Mouse (Mus musculus): ENCODE measurements at regions not wholly inside any gene's neighbourhood (a gene's known extent, or its start where the extent isn't known, plus 50 kb on each side); places are given as distances from the start of the nearest gene placed in this dataset.

DNA sequence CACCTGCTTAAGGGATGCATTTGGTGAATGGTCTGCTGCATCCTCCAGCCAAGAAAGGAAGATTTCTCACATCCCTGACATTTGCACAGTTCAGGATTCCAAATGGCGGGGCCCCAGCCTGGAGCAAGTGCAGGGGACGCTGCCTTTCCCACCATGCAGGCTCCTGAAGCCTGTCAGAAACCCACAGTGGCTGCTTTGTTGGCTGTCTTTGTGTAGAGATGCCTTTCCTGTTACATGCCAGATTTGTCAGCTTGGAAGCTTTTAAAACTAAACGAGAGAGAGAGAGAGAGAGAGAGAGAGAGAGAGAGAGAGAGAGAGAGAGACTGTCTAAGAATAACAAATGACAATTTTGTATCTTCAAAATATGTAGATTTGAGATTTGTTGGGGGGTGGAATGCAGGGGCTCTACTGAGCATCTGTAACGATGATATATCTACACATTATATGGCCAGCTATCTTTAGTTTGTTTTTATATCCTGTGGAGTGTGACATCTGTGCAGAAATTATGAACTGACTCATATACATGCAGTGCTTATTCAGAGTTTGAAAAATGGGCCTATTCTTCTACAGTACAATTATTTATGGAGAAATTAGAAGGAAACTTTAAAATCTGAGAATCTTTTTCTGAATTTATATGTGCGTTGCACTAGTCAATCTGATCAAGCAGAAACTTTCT lies 164.0 kb downstream of the Rpl36a-ps1 start:
- no peak for TF ChIP-seq POU5F1 (IDR thresholded peaks at IDR 0.05; ENCODE audit: borderline replicate concordance, low read length)
- no peak for TF ChIP-seq CTCF (conservative IDR thresholded peaks at IDR 0.05; ENCODE audit: low read length)
- TF ChIP-seq NANOG (IDR thresholded peaks at IDR 0.05; ENCODE audit: borderline replicate concordance, low read length): no peak
- Histone ChIP-seq H3K36me3 (ENCODE audit: insufficient read depth, low read length) (no peaks in the 10 kb centered on the region), H3K27me3 (ENCODE audit: insufficient read depth, low read length) (no peaks in the 10 kb centered on the region), H3K4me3 (replicated peaks; ENCODE audit: low read length) (no peak overlapping the region), H3K9me3 (ENCODE audit: low read length) (no peaks in the 10 kb centered on the region), H3K4me1 (replicated peaks; ENCODE audit: low read depth, low read length) (no peaks in the 10 kb centered on the region)

DNA sequence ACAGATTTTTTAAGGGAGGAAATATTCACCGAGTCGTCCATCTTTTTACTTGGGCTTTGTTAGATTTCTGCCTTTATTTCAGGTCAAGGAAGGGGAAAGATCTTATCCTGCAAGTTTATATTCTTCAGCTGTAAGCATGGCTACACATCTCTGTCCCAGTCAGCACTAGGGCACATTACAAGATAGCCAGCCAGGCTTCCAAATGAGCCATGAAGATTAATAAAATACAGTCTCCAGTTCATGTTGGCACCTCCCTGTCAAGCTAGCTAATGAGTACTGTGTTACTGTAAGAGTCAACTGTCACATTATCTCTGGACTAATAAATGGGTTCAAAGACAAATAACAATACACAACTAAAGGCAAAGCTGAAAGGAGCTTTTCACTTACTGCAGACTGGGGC lies 166.6 kb downstream of the Rpl36a-ps1 start:
- no peak for TF ChIP-seq NANOG (IDR thresholded peaks at IDR 0.05; ENCODE audit: borderline replicate concordance, low read length)
- no peak for TF ChIP-seq CTCF (conservative IDR thresholded peaks at IDR 0.05; ENCODE audit: low read length)
- no peak for TF ChIP-seq POU5F1 (IDR thresholded peaks at IDR 0.05; ENCODE audit: borderline replicate concordance, low read length)
- H3K9me3 ChIP-seq (ENCODE audit: low read length): no peaks in the 10 kb centered on the region
- H3K4me3 ChIP-seq (replicated peaks; ENCODE audit: low read length): no peak overlapping the region
- H3K27me3 ChIP-seq (ENCODE audit: insufficient read depth, low read length): no peaks in the 10 kb centered on the region
- no peaks in the 10 kb centered on the region for H3K36me3 ChIP-seq (ENCODE audit: insufficient read depth, low read length)
- H3K4me1 ChIP-seq (replicated peaks; ENCODE audit: low read depth, low read length): no peaks in the 10 kb centered on the region

DNA sequence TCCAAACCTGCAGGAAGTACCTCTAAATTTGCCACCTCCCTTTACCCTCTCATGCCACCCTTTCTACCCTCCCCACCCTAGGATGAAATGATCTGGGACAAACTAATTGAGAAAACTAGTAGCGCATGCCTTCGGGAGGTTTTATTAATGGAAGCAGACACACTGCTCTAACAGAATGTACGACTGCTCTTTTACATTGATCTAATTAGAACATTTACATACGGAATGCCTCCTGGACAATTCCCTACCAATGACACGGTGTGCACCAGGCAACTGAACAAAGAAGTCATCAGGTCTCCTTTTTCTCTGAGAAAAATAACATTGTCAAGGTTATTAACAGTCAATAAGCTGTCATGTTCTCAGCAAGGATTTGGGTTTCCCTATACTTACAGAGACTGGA lies 180.5 kb downstream of the Rpl36a-ps1 start:
- Histone ChIP-seq H3K4me3 (replicated peaks; ENCODE audit: low read length) (no peak overlapping the region), H3K27me3 (ENCODE audit: insufficient read depth, low read length) (no peaks in the 10 kb centered on the region), H3K9me3 (ENCODE audit: low read length) (no peaks in the 10 kb centered on the region), H3K36me3 (ENCODE audit: insufficient read depth, low read length) (no peaks in the 10 kb centered on the region), H3K4me1 (replicated peaks; ENCODE audit: low read depth, low read length) (no peaks in the 10 kb centered on the region)
- TF ChIP-seq POU5F1 (IDR thresholded peaks at IDR 0.05; ENCODE audit: borderline replicate concordance, low read length): no peak
- TF ChIP-seq CTCF (conservative IDR thresholded peaks at IDR 0.05; ENCODE audit: low read length): no peak
- no peak for TF ChIP-seq NANOG (IDR thresholded peaks at IDR 0.05; ENCODE audit: borderline replicate concordance, low read length)

DNA sequence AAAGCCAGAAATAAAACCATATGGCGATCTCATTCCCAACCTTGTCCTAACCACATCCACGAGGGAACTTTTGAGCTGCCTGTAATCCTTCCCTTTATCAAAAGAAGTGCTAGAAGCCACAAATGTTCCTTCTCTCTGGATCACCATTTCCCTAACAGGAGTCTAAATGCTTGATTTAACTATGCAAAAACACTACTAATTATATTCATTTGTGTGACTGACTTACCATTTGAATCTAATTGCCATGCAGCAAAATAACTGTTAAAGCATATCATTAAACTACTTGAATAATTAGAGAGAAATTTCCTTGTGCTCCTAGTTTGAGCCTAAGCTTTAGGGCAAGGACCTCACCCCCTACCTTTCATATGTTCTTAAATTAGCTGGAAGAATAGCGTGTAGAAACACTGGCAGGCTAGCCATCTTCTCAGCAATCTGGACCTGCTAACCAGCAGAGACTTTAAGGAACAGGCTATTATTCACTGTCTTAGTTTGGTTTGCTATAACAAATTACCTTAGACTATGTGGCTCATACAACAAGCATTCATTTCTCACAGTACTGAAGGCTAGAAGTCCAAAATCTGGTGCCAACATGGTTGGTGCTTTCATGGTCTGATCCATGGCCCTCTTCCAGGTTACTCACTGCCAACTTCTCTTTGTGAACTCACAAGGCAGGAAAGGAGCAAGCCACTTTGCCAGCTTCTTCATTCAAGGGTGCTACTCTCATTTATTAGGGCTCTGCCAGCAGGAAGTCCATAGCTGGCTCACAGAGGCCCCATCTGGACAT lies 183.7 kb downstream of the Rpl36a-ps1 start:
- no peaks in the 10 kb centered on the region for H3K4me1 ChIP-seq (replicated peaks; ENCODE audit: low read depth, low read length)
- TF ChIP-seq CTCF (conservative IDR thresholded peaks at IDR 0.05; ENCODE audit: low read length) (no peak), NANOG (IDR thresholded peaks at IDR 0.05; ENCODE audit: borderline replicate concordance, low read length) (no peak), POU5F1 (IDR thresholded peaks at IDR 0.05; ENCODE audit: borderline replicate concordance, low read length) (no peak)
- H3K4me3 ChIP-seq (replicated peaks; ENCODE audit: low read length): no peak overlapping the region
- no peaks in the 10 kb centered on the region for H3K36me3 ChIP-seq (ENCODE audit: insufficient read depth, low read length)
- no peaks in the 10 kb centered on the region for H3K9me3 ChIP-seq (ENCODE audit: low read length)
- H3K27me3 ChIP-seq (ENCODE audit: insufficient read depth, low read length): no peaks in the 10 kb centered on the region

DNA sequence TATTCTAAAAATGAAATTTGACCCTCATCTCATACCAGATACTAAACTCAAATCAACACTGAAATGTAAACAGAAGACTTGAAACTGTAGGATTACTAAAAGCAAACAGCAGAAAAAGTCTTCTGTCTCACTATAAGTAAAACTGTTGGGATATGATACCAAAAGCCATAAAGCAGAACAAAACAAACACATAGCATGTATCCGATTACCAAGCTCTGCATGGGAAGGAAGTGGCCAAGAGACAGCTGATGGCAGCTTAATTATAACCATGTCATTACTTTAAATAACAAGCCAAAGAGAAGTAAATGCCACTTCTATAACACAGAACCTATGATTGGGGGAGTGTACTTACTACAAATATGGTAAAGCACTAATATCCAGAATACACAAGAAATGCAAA lies 186.0 kb downstream of the Rpl36a-ps1 start:
- Histone ChIP-seq H3K4me1 (replicated peaks; ENCODE audit: low read depth, low read length) (no peaks in the 10 kb centered on the region), H3K4me3 (replicated peaks; ENCODE audit: low read length) (no peak overlapping the region), H3K9me3 (ENCODE audit: low read length) (no peaks in the 10 kb centered on the region), H3K27me3 (ENCODE audit: insufficient read depth, low read length) (no peaks in the 10 kb centered on the region), H3K36me3 (ENCODE audit: insufficient read depth, low read length) (no peaks in the 10 kb centered on the region)
- TF ChIP-seq NANOG (IDR thresholded peaks at IDR 0.05; ENCODE audit: borderline replicate concordance, low read length) (no peak), CTCF (conservative IDR thresholded peaks at IDR 0.05; ENCODE audit: low read length) (no peak), POU5F1 (IDR thresholded peaks at IDR 0.05; ENCODE audit: borderline replicate concordance, low read length) (no peak)

DNA sequence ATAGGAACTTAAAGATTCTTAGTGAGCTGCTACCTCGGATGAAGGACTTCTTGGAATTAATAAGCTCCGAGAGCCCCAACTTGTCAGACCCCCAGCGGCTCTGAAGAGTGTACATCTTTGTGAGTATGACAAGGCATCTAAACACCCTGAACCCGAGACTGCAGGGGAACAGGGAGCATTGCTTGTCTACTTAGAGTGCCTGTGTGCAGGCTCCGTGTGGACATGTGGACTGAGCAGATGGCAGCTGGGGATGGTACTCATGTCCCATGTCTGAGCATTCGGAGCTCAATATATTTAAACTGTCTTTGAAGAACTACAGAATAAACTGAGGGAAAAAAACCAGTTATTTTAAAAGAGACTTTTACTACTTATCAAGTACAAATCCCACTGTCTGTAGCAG lies 189.1 kb downstream of the Rpl36a-ps1 start:
- no peaks in the 10 kb centered on the region for H3K4me1 ChIP-seq (replicated peaks; ENCODE audit: low read depth, low read length)
- H3K36me3 ChIP-seq (ENCODE audit: insufficient read depth, low read length): no peaks in the 10 kb centered on the region
- no peaks in the 10 kb centered on the region for H3K27me3 ChIP-seq (ENCODE audit: insufficient read depth, low read length)
- H3K9me3 ChIP-seq (ENCODE audit: low read length): no peaks in the 10 kb centered on the region
- TF ChIP-seq POU5F1 (IDR thresholded peaks at IDR 0.05; ENCODE audit: borderline replicate concordance, low read length): no peak
- no peak for TF ChIP-seq CTCF (conservative IDR thresholded peaks at IDR 0.05; ENCODE audit: low read length)
- TF ChIP-seq NANOG (IDR thresholded peaks at IDR 0.05; ENCODE audit: borderline replicate concordance, low read length): no peak
- H3K4me3 ChIP-seq (replicated peaks; ENCODE audit: low read length): no peak overlapping the region

DNA sequence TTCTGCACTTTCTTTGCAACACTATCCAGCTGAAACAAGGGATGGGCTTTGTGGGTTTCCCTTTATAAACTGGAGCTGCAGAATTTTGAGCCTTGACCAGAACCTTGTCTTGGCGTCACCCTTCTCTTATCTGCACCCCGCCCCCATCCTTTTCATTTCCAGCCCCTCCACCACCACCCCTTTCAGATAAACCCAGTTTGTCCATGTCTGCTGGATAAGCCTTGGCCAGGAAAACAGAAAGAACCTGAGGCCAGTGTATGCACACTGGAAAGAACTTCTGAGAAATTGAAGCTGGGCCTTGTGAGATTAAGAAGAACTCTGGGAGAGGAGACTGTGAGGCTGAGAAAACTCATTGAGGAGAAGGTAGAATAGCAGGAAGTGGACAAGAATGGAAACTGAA lies 192.8 kb downstream of the Rpl36a-ps1 start:
- H3K4me1 ChIP-seq (replicated peaks; ENCODE audit: low read depth, low read length): no peaks in the 10 kb centered on the region
- no peaks in the 10 kb centered on the region for H3K36me3 ChIP-seq (ENCODE audit: insufficient read depth, low read length)
- TF ChIP-seq CTCF (conservative IDR thresholded peaks at IDR 0.05; ENCODE audit: low read length) (no peak), POU5F1 (IDR thresholded peaks at IDR 0.05; ENCODE audit: borderline replicate concordance, low read length) (no peak), NANOG (IDR thresholded peaks at IDR 0.05; ENCODE audit: borderline replicate concordance, low read length) (no peak)
- H3K9me3 ChIP-seq (ENCODE audit: low read length): no peaks in the 10 kb centered on the region
- H3K4me3 ChIP-seq (replicated peaks; ENCODE audit: low read length): no peak overlapping the region
- no peaks in the 10 kb centered on the region for H3K27me3 ChIP-seq (ENCODE audit: insufficient read depth, low read length)

DNA sequence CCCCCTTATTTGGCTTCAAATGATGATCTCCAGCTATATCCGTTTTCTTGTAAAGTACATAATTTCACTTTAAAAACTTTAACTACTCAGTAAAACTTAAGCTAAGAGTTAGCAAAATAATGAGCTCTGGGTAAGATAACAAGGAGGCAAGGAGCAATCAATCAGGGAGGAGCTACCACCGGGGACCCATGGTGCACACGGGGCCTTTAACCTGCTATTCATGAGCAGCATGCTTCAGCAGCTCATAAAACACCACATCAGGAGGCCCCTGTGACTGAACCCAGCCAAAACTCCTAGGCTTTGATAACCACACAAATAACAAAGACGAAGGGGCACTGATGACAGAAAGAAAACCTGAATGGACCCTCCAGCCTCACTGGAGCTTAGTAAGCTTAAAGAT lies 202.1 kb downstream of the Rpl36a-ps1 start:
- Histone ChIP-seq H3K36me3 (ENCODE audit: insufficient read depth, low read length) (no peaks in the 10 kb centered on the region), H3K4me3 (replicated peaks; ENCODE audit: low read length) (no peak overlapping the region), H3K4me1 (replicated peaks; ENCODE audit: low read depth, low read length) (no peaks in the 10 kb centered on the region), H3K9me3 (ENCODE audit: low read length) (no peaks in the 10 kb centered on the region), H3K27me3 (ENCODE audit: insufficient read depth, low read length) (no peaks in the 10 kb centered on the region)
- TF ChIP-seq CTCF (conservative IDR thresholded peaks at IDR 0.05; ENCODE audit: low read length): no peak
